Comparison of ENCODE assay signal across 1 mouse cellular context in genomic region chr4:156235808-156236533, GRCm38 (mm10).
TF ChIP-seq lines count a peak whose summit lies in the region.

TSS of gene Noc2l (plus strand) at chr4:156236010.

TF ChIP-seq in CH12.LX, 34 proteins besides CTCF, POLR2A, EP300 and RAD21 (continued from another document):
- peak; percentile 90 for TF ChIP-seq SIN3A (IDR thresholded peaks at IDR 0.05; ENCODE audit: low read length)
